Mouse (Mus musculus) midbrain, embryonic 10.5 days (tissue): ENCODE results near the gene Prdm1. TPM values are rescaled to one million over a fixed set of nuclear protein-coding genes. Genes with fewer than 3 reads are reported as not detected.

Source experiments
- DNase-seq: peaks from one replicate; pipeline ENCODE4 v3.0.0-alpha.2; 2017; ENCODE audit warnings: low spot score
- H3K27ac ChIP-seq: fragments of 300-500 bp; sonication (generic); replicated peaks from 2 replicates; pipeline ENCODE4 v1.5.1; 2016; ENCODE audit warnings: mild to moderate bottlenecking
- H3K27me3 ChIP-seq: fragments of 300-500 bp; sonication (generic); 2 replicates; pipeline ENCODE4 v1.6.1; 2016; ENCODE audit warnings: low read depth, mild to moderate bottlenecking; ENCODE audit not compliant: poor library complexity, severe bottlenecking
- H3K36me3 ChIP-seq: fragments of 300-500 bp; sonication (generic); 2 replicates; pipeline ENCODE4 v1.6.1; 2016; ENCODE audit warnings: mild to moderate bottlenecking, moderate library complexity
- H3K4me1 ChIP-seq: fragments of 300-500 bp; sonication (generic); 2 replicates; pipeline ENCODE4 v1.6.1; 2016
- H3K4me3 ChIP-seq: fragments of 300-500 bp; sonication (generic); 2 replicates; pipeline ENCODE4 v1.5.1; 2016; ENCODE audit warnings: mild to moderate bottlenecking, moderate library complexity
- H3K9me3 ChIP-seq: fragments of 300-500 bp; sonication (generic); replicated peaks from 2 replicates; pipeline ENCODE4 v1.6.1; 2016; ENCODE audit warnings: mild to moderate bottlenecking
- WGBS: fragments of 180-500 bp; shearing (Covaris S2); methylation state at CpG from one replicate; pipeline ENCODE4 v1.1.7; 2016; 5-methylcytosine and 5-hydroxymethylcytosine counted together
- polyA plus RNA-seq: library from polyadenylated mRNA; unstranded; fragments of >200 nt; fragmentation: Nextera tagmentation; extraction: Ambion mirVana; gene quantifications from 2 replicates; pipeline ENCODE4 v1.2.1, GENCODE M21; 2016

Gene Prdm1
- polyA plus RNA-seq, 1 experiment from 2014 or later: 1.7 TPM

- no peak for DNase-seq
- Histone ChIP-seq H3K27ac (no peak overlapping the region), H3K4me1 (peaks cover 3% of the 10 kb centered on the region; the same call in 1 of the 2 replicates), H3K4me3 (no peak overlapping the region), H3K27me3 (peaks cover 34% of the 10 kb centered on the region), H3K9me3 (no peaks in the 10 kb centered on the region), H3K36me3 (no peaks in the 10 kb centered on the region)
- WGBS: 31% methylated on average over 6 of the region's 6 CpGs
Observed at GRCm38 (mm10) chr10:44520189-44520588, 8.1 kb downstream of the Prdm1 start.

DNA sequence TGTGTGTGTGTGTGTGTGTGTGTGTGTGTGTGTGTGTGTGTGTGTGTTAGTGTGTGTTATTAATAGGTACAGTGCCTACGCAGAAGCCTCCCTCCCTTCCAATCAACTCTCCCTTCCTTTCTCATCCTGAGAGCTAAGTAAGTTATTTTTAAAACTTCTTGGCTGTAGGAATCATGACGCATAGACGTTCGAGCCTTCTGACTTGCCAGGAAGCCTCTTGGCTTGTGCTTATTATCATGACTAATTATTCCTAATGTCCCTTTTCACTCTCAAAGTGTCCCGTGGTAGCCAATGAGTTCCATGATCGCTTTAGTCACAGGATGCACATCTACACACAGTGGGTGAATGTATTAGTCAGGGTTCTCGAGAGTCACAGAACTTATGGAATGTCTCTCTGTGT lies 9.7 kb downstream of the Prdm1 start:
- no peak for DNase-seq
- H3K4me1 ChIP-seq: peaks cover 3% of the 10 kb centered on the region; the same call in 1 of the 2 replicates
- no peaks in the 10 kb centered on the region for H3K36me3 ChIP-seq
- H3K27me3 ChIP-seq: peaks cover 18% of the 10 kb centered on the region
- 90% methylated on average over 7 of the region's 7 CpGs for WGBS
- no peaks in the 10 kb centered on the region for H3K9me3 ChIP-seq
- no peak overlapping the region for H3K4me3 ChIP-seq
- no peak overlapping the region for H3K27ac ChIP-seq

GRCm38 (mm10) chr10:44513108-44513507 lies 15.2 kb downstream of the Prdm1 start:
- Histone ChIP-seq H3K9me3 (no peaks in the 10 kb centered on the region), H3K4me3 (no peak overlapping the region), H3K27me3 (no peaks in the 10 kb centered on the region), H3K27ac (no peak overlapping the region), H3K36me3 (no peaks in the 10 kb centered on the region), H3K4me1 (peaks cover 7% of the 10 kb centered on the region; the same call in 1 of the 2 replicates)
- 83% methylated on average over 5 of the region's 5 CpGs for WGBS
- DNase-seq: no peak

- no peak overlapping the region for H3K4me3 ChIP-seq
- DNase-seq: no peak
- no peaks in the 10 kb centered on the region for H3K36me3 ChIP-seq
- WGBS: 85% methylated on average over 3 of the region's 3 CpGs
- no peaks in the 10 kb centered on the region for H3K9me3 ChIP-seq
- no peak overlapping the region for H3K27ac ChIP-seq
- no peaks in the 10 kb centered on the region for H3K27me3 ChIP-seq
- H3K4me1 ChIP-seq: peaks cover 10% of the 10 kb centered on the region; the same call in 1 of the 2 replicates
Observed at GRCm38 (mm10) chr10:44511029-44511428, 17.3 kb downstream of the Prdm1 start.

DNA sequence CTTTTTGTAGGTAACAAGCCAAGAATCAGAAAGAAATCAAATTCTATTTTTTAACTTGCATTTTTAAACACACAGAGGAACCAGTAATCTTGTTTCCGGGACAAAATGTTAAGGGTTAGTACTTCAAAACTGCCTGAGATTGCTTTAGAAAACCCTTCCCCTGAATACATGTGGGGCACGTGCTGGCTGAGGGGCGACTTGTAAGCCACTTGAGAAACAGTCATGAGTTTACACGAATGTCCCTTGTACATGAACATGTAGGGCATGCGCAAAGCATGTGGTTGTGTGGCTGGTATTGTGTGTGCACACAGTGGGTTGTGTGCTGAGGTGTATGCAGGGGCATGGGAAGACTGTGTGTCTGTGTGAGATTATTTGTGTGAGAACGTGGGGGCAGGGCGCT lies 19.7 kb downstream of the Prdm1 start:
- Histone ChIP-seq H3K9me3 (no peaks in the 10 kb centered on the region), H3K4me3 (no peak overlapping the region), H3K4me1 (peaks cover 7% of the 10 kb centered on the region; the same call in 1 of the 2 replicates), H3K27ac (no peak overlapping the region), H3K36me3 (no peaks in the 10 kb centered on the region), H3K27me3 (no peaks in the 10 kb centered on the region)
- WGBS: 93% methylated on average over 7 of the region's 7 CpGs
- no peak for DNase-seq

DNA sequence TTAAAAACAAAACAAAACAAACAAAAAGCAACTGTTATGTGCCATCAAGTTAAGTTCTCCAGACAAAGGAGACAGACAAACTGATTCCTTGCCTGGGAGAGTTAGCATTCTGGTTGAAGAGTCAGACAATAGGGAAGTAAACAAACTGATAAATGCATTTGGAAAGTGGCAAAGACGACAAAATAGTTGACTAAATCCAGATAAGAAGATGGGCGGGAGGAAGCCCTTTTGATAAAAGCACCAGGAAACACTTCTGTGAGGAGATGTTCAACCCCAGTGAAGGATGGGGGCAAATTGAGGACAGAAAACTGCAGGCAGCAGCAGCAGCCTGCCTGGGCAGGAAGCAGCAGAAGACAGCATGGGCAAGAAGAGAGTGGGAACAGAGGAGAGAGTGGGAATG lies 20.3 kb downstream of the Prdm1 start:
- DNase-seq: no peak
- Histone ChIP-seq H3K27me3 (no peaks in the 10 kb centered on the region), H3K27ac (no peak overlapping the region), H3K36me3 (no peaks in the 10 kb centered on the region), H3K9me3 (no peaks in the 10 kb centered on the region), H3K4me1 (peaks cover 7% of the 10 kb centered on the region), H3K4me3 (no peak overlapping the region)
- 41% methylated on average over 2 of the region's 2 CpGs for WGBS

DNA sequence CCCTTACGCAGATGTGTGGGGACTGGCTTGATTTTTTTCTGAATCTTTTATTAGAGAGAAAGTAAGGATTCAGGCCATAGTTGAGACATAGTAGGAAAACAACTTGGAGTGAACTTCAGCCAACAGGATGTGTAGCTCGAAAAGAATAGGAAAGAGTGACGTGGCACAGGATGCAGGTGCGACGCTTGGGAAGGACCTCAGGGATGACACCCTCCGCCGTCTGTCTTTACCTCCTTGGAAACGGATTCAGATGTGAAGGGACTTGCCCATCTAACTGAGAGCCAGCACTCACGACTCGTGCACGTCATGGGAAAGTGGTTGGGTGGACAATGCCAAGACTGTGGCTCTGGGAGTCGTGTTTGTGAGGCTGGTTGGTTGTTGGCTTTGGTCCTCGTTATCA lies 25.4 kb downstream of the Prdm1 start:
- no peak for DNase-seq
- H3K4me3 ChIP-seq: no peak overlapping the region
- WGBS: 74% methylated on average over 13 of the region's 13 CpGs
- H3K36me3 ChIP-seq: no peaks in the 10 kb centered on the region
- no peak overlapping the region for H3K27ac ChIP-seq
- 0 out of 2 replicates have a peak, but pooled peaks cover 17% of the 10 kb centered on the region for H3K27me3 ChIP-seq
- no peaks in the 10 kb centered on the region for H3K9me3 ChIP-seq
- H3K4me1 ChIP-seq: peaks cover 7% of the 10 kb centered on the region

DNA sequence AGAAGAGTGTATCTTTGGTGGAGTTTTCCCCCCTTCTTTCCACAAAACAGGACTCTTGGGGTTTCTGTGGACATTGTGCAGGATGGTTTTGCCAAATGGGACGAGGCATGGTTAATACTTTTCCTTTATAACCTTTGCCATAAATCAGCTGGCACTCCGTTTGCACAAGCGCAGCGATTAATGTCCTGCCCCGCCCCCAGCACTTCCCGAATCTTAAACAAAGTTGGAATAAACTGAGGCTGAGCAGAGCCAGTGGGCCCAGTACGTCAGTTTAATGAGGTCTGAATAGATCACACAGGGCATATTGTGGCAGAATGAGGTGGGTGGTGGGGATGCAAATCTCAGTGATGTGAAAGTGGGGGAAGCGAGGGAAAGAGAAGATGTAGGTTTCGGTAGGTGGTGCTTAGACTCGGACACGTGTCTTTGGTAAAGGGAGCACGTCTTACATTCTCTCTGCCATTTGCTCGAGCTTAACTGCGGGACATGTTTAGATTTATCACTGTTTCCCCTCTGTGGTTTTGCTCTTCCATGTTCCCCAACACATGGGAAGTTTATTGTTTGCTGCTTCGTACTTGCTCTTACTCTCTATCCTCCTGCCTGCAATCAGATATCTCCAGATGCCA lies 28.3 kb downstream of the Prdm1 start:
- 89% methylated on average over 15 of the region's 15 CpGs for WGBS
- Histone ChIP-seq H3K36me3 (no peaks in the 10 kb centered on the region), H3K4me3 (no peak overlapping the region), H3K27me3 (peaks cover 24% of the 10 kb centered on the region; the same call in 1 of the 2 replicates), H3K4me1 (peaks cover 7% of the 10 kb centered on the region; the same call in 1 of the 2 replicates), H3K27ac (no peak overlapping the region), H3K9me3 (no peaks in the 10 kb centered on the region)
- DNase-seq: no peak

GRCm38 (mm10) chr10:44493818-44494492 lies 34.3 kb downstream of the Prdm1 start:
- Histone ChIP-seq H3K9me3 (no peaks in the 10 kb centered on the region), H3K27ac (no peak overlapping the region), H3K36me3 (no peaks in the 10 kb centered on the region), H3K27me3 (peaks cover 27% of the 10 kb centered on the region; the same call in 1 of the 2 replicates), H3K4me3 (no peak overlapping the region), H3K4me1 (0 out of 2 replicates have a peak, but pooled peaks cover 3% of the 10 kb centered on the region)
- WGBS: 82% methylated on average over 15 of the region's 15 CpGs
- DNase-seq: no peak

- H3K27me3 ChIP-seq: peaks cover 17% of the 10 kb centered on the region; the same call in 1 of the 2 replicates
- H3K9me3 ChIP-seq: no peaks in the 10 kb centered on the region
- H3K36me3 ChIP-seq: no peaks in the 10 kb centered on the region
- no peak overlapping the region for H3K4me3 ChIP-seq
- no peak for DNase-seq
- 0 out of 2 replicates have a peak, but pooled peaks cover 3% of the 10 kb centered on the region for H3K4me1 ChIP-seq
- WGBS: 83% methylated on average over 8 of the region's 8 CpGs
- no peak overlapping the region for H3K27ac ChIP-seq
Observed at GRCm38 (mm10) chr10:44492815-44493525, 35.3 kb downstream of the Prdm1 start.

DNA sequence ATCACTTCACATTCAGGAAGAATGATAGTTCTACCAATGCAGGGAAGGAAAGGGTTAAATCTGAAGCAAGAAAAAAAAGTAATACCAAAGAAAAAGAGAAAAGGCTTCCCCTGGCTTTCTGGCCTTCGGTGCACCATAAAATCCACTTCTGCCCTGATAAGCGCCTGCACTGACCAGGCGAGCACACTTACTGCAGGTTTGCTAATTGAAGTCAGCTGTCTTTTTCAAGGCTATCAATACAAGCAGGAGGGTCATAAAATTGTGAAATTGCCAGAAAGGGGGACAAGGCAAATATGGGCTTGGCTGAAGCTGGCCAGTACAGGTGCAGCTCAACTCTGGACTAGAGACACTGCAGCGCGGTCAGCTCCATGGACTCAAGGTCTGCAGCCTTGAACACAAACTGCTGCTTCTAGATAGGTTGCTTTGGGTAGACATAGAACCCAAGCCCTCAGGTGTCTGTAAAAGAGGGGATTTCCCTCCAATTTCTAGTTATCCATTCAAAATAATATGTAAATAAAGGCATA lies 37.3 kb downstream of the Prdm1 start:
- H3K27me3 ChIP-seq: peaks cover 13% of the 10 kb centered on the region; the same call in 1 of the 2 replicates
- 86% methylated on average over 5 of the region's 5 CpGs for WGBS

DNA sequence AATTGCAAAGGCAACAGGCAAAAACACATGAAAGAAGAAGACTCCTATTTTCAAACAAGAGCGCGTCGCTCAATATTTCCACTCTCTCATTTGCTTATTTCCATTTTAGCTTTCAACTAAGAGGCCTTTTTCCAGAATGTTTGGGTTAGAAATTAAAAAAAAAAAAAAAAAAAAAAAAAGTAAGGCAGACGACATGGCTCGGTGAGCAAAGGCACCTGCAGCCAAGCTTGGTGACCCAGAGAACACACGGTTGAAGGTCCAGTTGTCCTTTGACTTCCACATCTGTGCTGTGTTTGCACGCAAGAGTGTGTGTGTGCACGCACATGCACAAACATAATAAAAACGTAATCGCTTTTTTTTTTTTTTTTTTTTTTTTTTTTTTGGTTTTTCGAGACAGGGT lies 41.2 kb downstream of the Prdm1 start:
- H3K9me3 ChIP-seq: no peaks in the 10 kb centered on the region
- no peaks in the 10 kb centered on the region for H3K4me1 ChIP-seq
- no peak overlapping the region for H3K4me3 ChIP-seq
- H3K36me3 ChIP-seq: no peaks in the 10 kb centered on the region
- DNase-seq: no peak
- no peak overlapping the region for H3K27ac ChIP-seq
- no peaks in the 10 kb centered on the region for H3K27me3 ChIP-seq
- 94% methylated on average over 10 of the region's 11 CpGs for WGBS

More for the DNA sequence above, 37.3 kb downstream of the Prdm1 start:
- Histone ChIP-seq H3K4me1 (0 out of 2 replicates have a peak, but pooled peaks cover 1% of the 10 kb centered on the region), H3K27ac (no peak overlapping the region), H3K9me3 (no peaks in the 10 kb centered on the region), H3K4me3 (no peak overlapping the region), H3K36me3 (no peaks in the 10 kb centered on the region)
- DNase-seq: no peak
